Mouse (Mus musculus) hindbrain, embryonic 14.5 days (tissue): ENCODE measurements around the gene Stoml2. TPM values are rescaled to one million over a fixed set of nuclear protein-coding genes. Genes with fewer than 3 reads are reported as not detected.
"Not testable (repeated sequence)": the region's sequence is repeated elsewhere in the genome, so short reads cannot be mapped to it uniquely, and the experiment has no call there.

Experiments
- ATAC-seq: fragments of 200-750 bp; cut with Nextera tagmentation; 2 replicates; pipeline ENCODE4 v1.8.0; 2017; ENCODE audit warnings: moderate number of reproducible peaks, mild to moderate bottlenecking, moderate TSS enrichment, moderate library complexity; ENCODE audit not compliant: low FRiP score
- DNase-seq: peaks from one replicate; pipeline ENCODE4 v3.0.0-alpha.2; 2015; ENCODE audit warnings: low spot score
- H3K27ac ChIP-seq: fragments of 300-500 bp; sonication (generic); 2 replicates; pipeline ENCODE4 v1.5.1; 2014; ENCODE audit warnings: mild to moderate bottlenecking, moderate library complexity
- H3K27me3 ChIP-seq: fragments of 300-500 bp; sonication (generic); 2 replicates; pipeline ENCODE4 v1.6.1; 2014; ENCODE audit warnings: mild to moderate bottlenecking, low read length, mixed read lengths; ENCODE audit not compliant: control insufficient read depth, insufficient read depth
- H3K36me3 ChIP-seq: fragments of 300-500 bp; sonication (generic); replicated peaks from 2 replicates; pipeline ENCODE4 v1.6.1; 2014; ENCODE audit not compliant: control insufficient read depth, insufficient read depth
- H3K4me1 ChIP-seq: fragments of 300-500 bp; sonication (generic); replicated peaks from 2 replicates; pipeline ENCODE4 v1.6.1; 2014; ENCODE audit warnings: antibody characterized with exemption, low read length, mixed read lengths; ENCODE audit not compliant: control insufficient read depth, insufficient read depth
- H3K4me2 ChIP-seq: fragments of 300-500 bp; sonication (generic); replicated peaks from 2 replicates; pipeline ENCODE4 v1.6.1; 2014; ENCODE audit warnings: mild to moderate bottlenecking, moderate library complexity
- H3K4me3 ChIP-seq: fragments of 300-500 bp; sonication (generic); replicated peaks from 2 replicates; pipeline ENCODE4 v1.5.1; 2014; ENCODE audit warnings: mild to moderate bottlenecking, low read length
- H3K9ac ChIP-seq: fragments of 300-500 bp; sonication (generic); 2 replicates; pipeline ENCODE4 v1.6.1; 2014
- H3K9me3 ChIP-seq: fragments of 300-500 bp; sonication (generic); 2 replicates; pipeline ENCODE4 v1.6.1; 2016; ENCODE audit warnings: low read length; ENCODE audit not compliant: control insufficient read depth
- WGBS: fragments of 180-500 bp; shearing (Covaris S2); extraction: QIAGEN DNeasy Blood & Tissue Kit; methylation state at CpG from one replicate; pipeline ENCODE4 v1.1.7; 2014; 5-methylcytosine and 5-hydroxymethylcytosine counted together
- polyA plus RNA-seq: library from polyadenylated mRNA; unstranded; fragments of >200 nt; fragmentation: Nextera tagmentation; extraction: Ambion mirVana; gene quantifications from 2 replicates; pipeline ENCODE4 v1.2.1, GENCODE M21; 2014

Stoml2 gene
- polyA plus RNA-seq, 1 experiment from 2014 or later = 215 TPM

- H3K9me3 ChIP-seq = no peaks in the 10 kb centered on the region
- ATAC-seq (no peak), DNase-seq (no peak)
- no peak overlapping the region for H3K4me2 ChIP-seq
- H3K4me1 ChIP-seq = peaks cover 9% of the 10 kb centered on the region
- H3K4me3 ChIP-seq = no peak overlapping the region
- H3K9ac ChIP-seq = no peak overlapping the region
- H3K27ac ChIP-seq = no peak overlapping the region
- H3K27me3 ChIP-seq = no peaks in the 10 kb centered on the region
- 95% methylated on average over 1 of the region's 1 CpGs for WGBS
- H3K36me3 ChIP-seq = peaks cover 4% of the 10 kb centered on the region; the same call in 1 of the 2 replicates
Measured at GRCm38 (mm10) chr4:43012091-43012490, 19.4 kb downstream of the Stoml2 start.

- Histone ChIP-seq H3K27me3 (no peaks in the 10 kb centered on the region), H3K27ac (no peak within 1 kb of the TSS), H3K9ac (peak within 1 kb of the TSS; percentile 56), H3K4me1 (peaks cover 9% of the 10 kb centered on the region), H3K4me2 (peak within 1 kb of the TSS; percentile 62), H3K4me3 (peak within 1 kb of the TSS; percentile 68), H3K9me3 (no peaks in the 10 kb centered on the region), H3K36me3 (no peaks in the 10 kb centered on the region; the same call in 1 of the 2 replicates)
- DNase-seq (peak; percentile 79), ATAC-seq (peak; percentile 94)
- 2% methylated on average over 37 of the region's 37 CpGs for WGBS
Measured at GRCm38 (mm10) chr4:43010161-43011038, 21.1 kb downstream of the Stoml2 start, which contains the start of gene Fancg. TSS of gene Fancg (minus strand) at chr4:43010506.

GRCm38 (mm10) chr4:43005765-43006164, 25.7 kb downstream of the Stoml2 start:
- no peaks in the 10 kb centered on the region for H3K9me3 ChIP-seq
- H3K4me2 ChIP-seq = no peak overlapping the region
- H3K4me1 ChIP-seq = peaks cover 13% of the 10 kb centered on the region
- no peak overlapping the region for H3K9ac ChIP-seq
- H3K27ac ChIP-seq = no peak overlapping the region
- no peak for DNase-seq
- H3K36me3 ChIP-seq = peaks cover 5% of the 10 kb centered on the region; the same call in 1 of the 2 replicates
- whole genome bisulfite sequencing = 65% methylated on average over 2 of the region's 2 CpGs
- H3K4me3 ChIP-seq = no peak overlapping the region
- no peak for ATAC-seq
- H3K27me3 ChIP-seq = no peaks in the 10 kb centered on the region

GRCm38 (mm10) chr4:43004951-43005350, 26.6 kb downstream of the Stoml2 start:
- no peak overlapping the region for H3K27ac ChIP-seq
- no peak for DNase-seq
- no peaks in the 10 kb centered on the region for H3K9me3 ChIP-seq
- no peak overlapping the region for H3K9ac ChIP-seq
- H3K4me1 ChIP-seq = peaks cover 14% of the 10 kb centered on the region
- WGBS = 96% methylated on average over 3 of the region's 3 CpGs
- no peaks in the 10 kb centered on the region for H3K27me3 ChIP-seq
- no peak overlapping the region for H3K4me2 ChIP-seq
- peaks cover 5% of the 10 kb centered on the region; the same call in 1 of the 2 replicates for H3K36me3 ChIP-seq
- ATAC-seq = no peak
- no peak overlapping the region for H3K4me3 ChIP-seq

GRCm38 (mm10) chr4:43002756-43003439, 28.6 kb downstream of the Stoml2 start:
- peaks cover 17% of the 10 kb centered on the region for H3K4me1 ChIP-seq
- no peak overlapping the region for H3K27ac ChIP-seq
- ATAC-seq (no peak), DNase-seq (no peak)
- no peak overlapping the region for H3K4me3 ChIP-seq
- no peaks in the 10 kb centered on the region for H3K9me3 ChIP-seq
- H3K36me3 ChIP-seq = peaks cover 5% of the 10 kb centered on the region; the same call in 1 of the 2 replicates
- H3K9ac ChIP-seq = no peak overlapping the region
- no peaks in the 10 kb centered on the region for H3K27me3 ChIP-seq
- H3K4me2 ChIP-seq = no peak overlapping the region
- 82% methylated on average over 12 of the region's 12 CpGs for WGBS

- Histone ChIP-seq H3K4me1 (peaks cover 23% of the 10 kb centered on the region), H3K4me3 (no peak overlapping the region), H3K36me3 (0 out of 2 replicates have a peak, but pooled peaks cover 5% of the 10 kb centered on the region), H3K4me2 (no peak overlapping the region), H3K27me3 (no peaks in the 10 kb centered on the region), H3K27ac (peak overlapping the region; percentile 90), H3K9ac (no peak overlapping the region), H3K9me3 (no peaks in the 10 kb centered on the region)
- DNase-seq = no peak
- WGBS = 95% methylated on average over 2 of the region's 2 CpGs
- ATAC-seq = no peak
Measured at GRCm38 (mm10) chr4:43001272-43001671, 30.2 kb downstream of the Stoml2 start.

- Histone ChIP-seq H3K4me2 (peak within 1 kb of the TSS; percentile 79), H3K36me3 (peaks cover 13% of the 10 kb centered on the region), H3K27ac (peak within 1 kb of the TSS; percentile 96), H3K4me3 (peak within 1 kb of the TSS; percentile 87), H3K4me1 (peaks cover 23% of the 10 kb centered on the region), H3K9ac (peak within 1 kb of the TSS; percentile 91)
- not testable (repeated sequence) for H3K9me3 ChIP-seq, H3K27me3 ChIP-seq
- under 1% methylated on average over 43 of the region's 56 CpGs for WGBS
- ATAC-seq (peak; percentile 99), DNase-seq (peak; percentile 98)
Measured at GRCm38 (mm10) chr4:43000141-43000986, 31.1 kb downstream of the Stoml2 start, which contains the start of gene Vcp. TSS of gene Vcp (minus strand) at chr4:43000507.

GRCm38 (mm10) chr4:42999451-43000140, 31.9 kb downstream of the Stoml2 start:
- ATAC-seq = peak; percentile 73
- peak; percentile 52 for DNase-seq
- peak overlapping the region; percentile 79 for H3K4me2 ChIP-seq
- no peaks in the 10 kb centered on the region for H3K9me3 ChIP-seq
- peaks cover 16% of the 10 kb centered on the region for H3K36me3 ChIP-seq
- under 1% methylated on average over 46 of the region's 51 CpGs for WGBS
- peaks cover 23% of the 10 kb centered on the region for H3K4me1 ChIP-seq
- H3K27ac ChIP-seq = peak overlapping the region; percentile 96
- peak overlapping the region; percentile 91 for H3K9ac ChIP-seq
- H3K4me3 ChIP-seq = peak overlapping the region; percentile 87
- H3K27me3 ChIP-seq = no peaks in the 10 kb centered on the region
